Mouse (Mus musculus): ENCODE results near the gene Smc5.

DNA sequence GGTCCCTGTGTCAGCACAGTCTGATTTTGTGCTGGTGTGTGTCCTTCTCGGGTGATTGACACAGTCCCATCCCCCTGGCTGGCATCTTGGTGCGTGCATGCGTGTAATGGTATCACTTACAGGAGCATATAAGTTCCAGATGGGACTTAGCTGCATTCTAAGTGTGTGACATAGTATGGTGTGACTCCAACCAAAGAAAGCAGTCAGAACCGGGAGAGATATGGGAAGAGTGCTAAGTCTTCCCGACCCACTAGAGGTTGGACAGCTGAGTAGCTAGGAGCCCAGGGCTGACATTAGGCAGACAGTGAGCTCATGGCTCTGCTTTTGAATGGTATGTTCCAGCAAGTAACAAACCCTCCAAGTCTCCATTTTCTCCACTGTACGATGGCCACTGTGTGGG, 110.8 kb downstream of the Smc5 start:
- TF ChIP-seq CTCF (IDR thresholded peaks at IDR 0.05; ENCODE audit: extremely low read depth, insufficient read depth, low read length) (no peak), POLR2A (IDR thresholded peaks at IDR 0.05; ENCODE audit: extremely low read depth, insufficient read depth, low read length) (no peak)

Measured in cortical plate, adult 2 months (tissue).